Comparison of ENCODE assay signal across 9 mouse cellular contexts in genomic region chr17:56763741-56764250, GRCm38 (mm10). TPM values are rescaled to one million over a fixed set of nuclear protein-coding genes. Genes with fewer than 3 reads are reported as not detected.
DNase-seq lines count a peak whose midpoint lies in the region; ATAC-seq lines count a peak whose summit lies in the region.
"Had no signal": no experiment of that assay in that cellular context is flagged by ENCODE, and none has a peak within 500 bp of the region (broad histone marks: within the 10 kb centered on the region; RNA-seq: fewer than 3 reads in every experiment).

No protein-coding gene starts in this region.

- peaks cover 22% of the 10 kb centered on the region for H3K36me3 ChIP-seq in heart, embryonic 15.5 days
- peaks cover 17% of the 10 kb centered on the region for H3K36me3 ChIP-seq in hindbrain, embryonic 15.5 days
- peaks cover 15% of the 10 kb centered on the region; the same call in 1 of the 2 replicates for H3K36me3 ChIP-seq in midbrain, embryonic 15.5 days (replicated peaks)

- 0 out of 2 replicates have a peak, but pooled peaks cover 4% of the 10 kb centered on the region for H3K27me3 ChIP-seq in heart, embryonic 15.5 days
- H3K27me3 ChIP-seq in hindbrain, embryonic 15.5 days, result 0 out of 2 replicates have a peak, but pooled peaks cover 8% of the 10 kb centered on the region
- peaks cover 9% of the 10 kb centered on the region; the same call in 1 of the 2 replicates for H3K27me3 ChIP-seq in midbrain, embryonic 15.5 days (replicated peaks)

- 74% methylated on average over 8 of the region's 8 CpGs for WGBS in heart, embryonic 15.5 days
- 73% methylated on average over 8 of the region's 8 CpGs for WGBS in hindbrain, embryonic 15.5 days
- 73% methylated on average over 8 of the region's 8 CpGs for WGBS in midbrain, embryonic 15.5 days

- H3K27ac ChIP-seq in heart, embryonic 15.5 days, result peak overlapping the region; percentile 99
- peak overlapping the region; percentile 97; the same call in 1 of the 2 replicates for H3K27ac ChIP-seq in hindbrain, embryonic 15.5 days (replicated peaks)
- peak overlapping the region; percentile 98 for H3K27ac ChIP-seq in midbrain, embryonic 15.5 days

- peak overlapping the region; percentile 75 for H3K4me2 ChIP-seq in heart, embryonic 15.5 days
- peak overlapping the region; percentile 68 for H3K4me2 ChIP-seq in hindbrain, embryonic 15.5 days
- peak overlapping the region; percentile 83 for H3K4me2 ChIP-seq in midbrain, embryonic 15.5 days

- no peaks in the 10 kb centered on the region for H3K9me3 ChIP-seq in heart, embryonic 15.5 days (replicated peaks)
- no peaks in the 10 kb centered on the region for H3K9me3 ChIP-seq in hindbrain, embryonic 15.5 days
- H3K9me3 ChIP-seq in midbrain, embryonic 15.5 days, result no peaks in the 10 kb centered on the region

- peak overlapping the region; percentile 84 for H3K4me3 ChIP-seq in heart, embryonic 15.5 days
- H3K4me3 ChIP-seq in hindbrain, embryonic 15.5 days, result peak overlapping the region; percentile 66
- H3K4me3 ChIP-seq in midbrain, embryonic 15.5 days, result peak overlapping the region; percentile 81

- no peak overlapping the region for H3K9ac ChIP-seq in heart, embryonic 15.5 days
- no peak overlapping the region for H3K9ac ChIP-seq in hindbrain, embryonic 15.5 days
- no peak overlapping the region for H3K9ac ChIP-seq in midbrain, embryonic 15.5 days

- ATAC-seq in heart, embryonic 15.5 days (replicated peaks; ENCODE audit: insufficient number of reproducible peaks, insufficient read depth, low FRiP score, low read depth), result no peak
- no peak for ATAC-seq in hindbrain, embryonic 15.5 days (ENCODE audit: low FRiP score, low read depth)
- ATAC-seq in midbrain, embryonic 15.5 days (replicated peaks), result no peak
- no peak for ATAC-seq in monocyte, adult 5-6 weeks (replicated peaks; ENCODE audit: insufficient number of reproducible peaks, low FRiP score, low TSS enrichment, poor library complexity, severe bottlenecking)

- no peak for DNase-seq in heart, adult 9 months (ENCODE audit: low spot score in 2 of 2)
- peak; percentile 75 for DNase-seq in cerebellum, adult 9-10 months
- no peak for DNase-seq in lung, postnatal 36 days
- no peak for DNase-seq in urinary bladder, adult 18-20 months (ENCODE audit: low spot score in 2 of 2)
- DNase-seq: gastrocnemius, postnatal 10 days had no signal

- peaks cover 39% of the 10 kb centered on the region for H3K4me1 ChIP-seq in heart, embryonic 15.5 days (replicated peaks)
- peaks cover 26% of the 10 kb centered on the region for H3K4me1 ChIP-seq in hindbrain, embryonic 15.5 days (replicated peaks)
- H3K4me1 ChIP-seq in midbrain, embryonic 15.5 days, result peaks cover 30% of the 10 kb centered on the region

RNA-seq across cellular contexts. Expression of gene Dus3l, which starts 0.8 kb away (rescaled TPM):
- 28.3 and 37.6 TPM in 2 replicates for polyA plus RNA-seq in heart, embryonic 15.5 days (2015; fragmentation: Nextera tagmentation; extraction: Ambion mirVana)
- polyA plus RNA-seq in hindbrain, embryonic 15.5 days (2015; fragmentation: Nextera tagmentation; extraction: Ambion mirVana), result 89.7 and 96.9 TPM in 2 replicates
- 100.0 and 104 TPM in 2 replicates for polyA plus RNA-seq in midbrain, embryonic 15.5 days (2015; fragmentation: Nextera tagmentation; extraction: Ambion mirVana)
- total RNA-seq in monocyte, adult 5-6 weeks (2017), result 15.0 to 22.2 TPM (median 19.2 TPM) in 3 replicates

RNA-seq across cellular contexts. Expression of gene Prr22, which starts 6.3 kb away (rescaled TPM):
- 0.92 and 1.1 TPM in 2 replicates for polyA plus RNA-seq in heart, embryonic 15.5 days (2015; fragmentation: Nextera tagmentation; extraction: Ambion mirVana)
- 0.54 and 1.0 TPM in 2 replicates for polyA plus RNA-seq in hindbrain, embryonic 15.5 days (2015; fragmentation: Nextera tagmentation; extraction: Ambion mirVana)
- 1.4 TPM in 2 replicates for polyA plus RNA-seq in midbrain, embryonic 15.5 days (2015; fragmentation: Nextera tagmentation; extraction: Ambion mirVana)
- total RNA-seq in monocyte, adult 5-6 weeks (2017), result 0.29 to 0.49 TPM in 2 of 3 replicates, not detected in the other

RNA-seq across cellular contexts. Expression of gene Nrtn, which starts 6.5 kb away (rescaled TPM):
- 19.8 and 25.7 TPM in 2 replicates for polyA plus RNA-seq in heart, embryonic 15.5 days (2015; fragmentation: Nextera tagmentation; extraction: Ambion mirVana)
- 2.5 and 2.6 TPM in 2 replicates for polyA plus RNA-seq in hindbrain, embryonic 15.5 days (2015; fragmentation: Nextera tagmentation; extraction: Ambion mirVana)
- polyA plus RNA-seq in midbrain, embryonic 15.5 days (2015; fragmentation: Nextera tagmentation; extraction: Ambion mirVana), result 4.1 and 4.6 TPM in 2 replicates
- not detected in 3 replicates for total RNA-seq in monocyte, adult 5-6 weeks (2017)

RNA-seq across cellular contexts. Expression of gene Vmac, which starts 46.0 kb away (rescaled TPM):
- 11.6 and 16.5 TPM in 2 replicates for polyA plus RNA-seq in heart, embryonic 15.5 days (2015; fragmentation: Nextera tagmentation; extraction: Ambion mirVana)
- polyA plus RNA-seq in hindbrain, embryonic 15.5 days (2015; fragmentation: Nextera tagmentation; extraction: Ambion mirVana), result 15.2 and 16.7 TPM in 2 replicates
- 15.5 and 18.2 TPM in 2 replicates for polyA plus RNA-seq in midbrain, embryonic 15.5 days (2015; fragmentation: Nextera tagmentation; extraction: Ambion mirVana)
- 5.0 to 6.0 TPM (median 5.0 TPM) in 3 replicates for total RNA-seq in monocyte, adult 5-6 weeks (2017)

RNA-seq across cellular contexts. Expression of gene Ndufa11, which starts 46.2 kb away (rescaled TPM):
- polyA plus RNA-seq in heart, embryonic 15.5 days (2015; fragmentation: Nextera tagmentation; extraction: Ambion mirVana), result 912 and 1,025 TPM in 2 replicates
- polyA plus RNA-seq in hindbrain, embryonic 15.5 days (2015; fragmentation: Nextera tagmentation; extraction: Ambion mirVana), result 579 and 588 TPM in 2 replicates
- polyA plus RNA-seq in midbrain, embryonic 15.5 days (2015; fragmentation: Nextera tagmentation; extraction: Ambion mirVana), result 516 and 531 TPM in 2 replicates
- 66.7 to 91.2 TPM (median 74.2 TPM) in 3 replicates for total RNA-seq in monocyte, adult 5-6 weeks (2017)
